Mouse (Mus musculus) CH12.LX (cell line): ENCODE results near the gene Exph5.

Experiments
- CTCF ChIP-seq, 2 experiments: IDR thresholded peaks in 1 of 2; conservative IDR thresholded peaks in 1 of 2; 2 replicates each; pipeline ENCODE4 v1.5.1; 2011 to 2012; ENCODE audit warnings: low read depth in 2 of 2, low read length in 2 of 2, improper control_type of control experiment in 1 of 2, inconsistent platforms in 1 of 2, mild to moderate bottlenecking in 1 of 2, moderate library complexity in 1 of 2
- EP300 ChIP-seq: IDR thresholded peaks from 2 replicates; pipeline ENCODE4 v1.6.1; 2011; ENCODE audit warnings: low read length, improper control_type of control experiment
- ETS1 ChIP-seq: conservative IDR thresholded peaks from 2 replicates; pipeline ENCODE4 v1.6.1; 2012; ENCODE audit warnings: low read depth, mild to moderate bottlenecking, inconsistent platforms, low read length, improper control_type of control experiment, moderate library complexity
- MAZ ChIP-seq: IDR thresholded peaks from 2 replicates; pipeline ENCODE4 v1.6.1; 2012; ENCODE audit warnings: low read depth, mild to moderate bottlenecking, inconsistent platforms, low read length, improper control_type of control experiment, moderate library complexity
- MEF2A ChIP-seq: IDR thresholded peaks from 2 replicates; pipeline ENCODE4 v1.6.1; 2014; ENCODE audit warnings: low read depth, mild to moderate bottlenecking, inconsistent platforms, low read length, improper control_type of control experiment, borderline replicate concordance
- POLR2A ChIP-seq: IDR thresholded peaks from 2 replicates; pipeline ENCODE4 v1.6.1; 2011; ENCODE audit warnings: low read depth, mild to moderate bottlenecking, improper control_type of control experiment, low read length
- SMC3 ChIP-seq: IDR thresholded peaks from 2 replicates; pipeline ENCODE4 v1.6.1; 2011; ENCODE audit warnings: low read depth, low read length, improper control_type of control experiment
- UBTF ChIP-seq: IDR thresholded peaks from 2 replicates; pipeline ENCODE4 v1.6.1; 2012; ENCODE audit warnings: low read depth, mild to moderate bottlenecking, inconsistent platforms, low read length, improper control_type of control experiment, moderate library complexity
- ZKSCAN1 ChIP-seq: IDR thresholded peaks from 2 replicates; pipeline ENCODE4 v1.6.1; 2012; ENCODE audit warnings: low read depth, inconsistent platforms, low read length, improper control_type of control experiment, borderline replicate concordance
- ZMIZ1 ChIP-seq: IDR thresholded peaks from 2 replicates; pipeline ENCODE4 v1.6.1; 2012; ENCODE audit warnings: low read depth, mild to moderate bottlenecking, inconsistent platforms, low read length, improper control_type of control experiment
- ZNF384 ChIP-seq: IDR thresholded peaks from 2 replicates; pipeline ENCODE4 v1.6.1; 2012; ENCODE audit warnings: low read depth, low read length, improper control_type of control experiment, inconsistent platforms

- TF ChIP-seq EP300: no peak
- TF ChIP-seq ZNF384: no peak
- TF ChIP-seq ZKSCAN1: no peak
- TF ChIP-seq MAZ: no peak
- no peak for TF ChIP-seq SMC3
- no peak for TF ChIP-seq ZMIZ1
- TF ChIP-seq ETS1: no peak
- no peak for TF ChIP-seq CTCF (conservative IDR thresholded peaks at IDR 0.05 in 1 of 2, IDR thresholded peaks at IDR 0.05 in 1 of 2; ENCODE audit: low read depth in 2 of 2, low read length in 2 of 2)
- no peak for TF ChIP-seq POLR2A
- TF ChIP-seq MEF2A: no peak
- TF ChIP-seq UBTF: no peak
Observed at GRCm38 (mm10) chr9:53408953-53409361, 107.5 kb downstream of the Exph5 start.
